Mouse (Mus musculus): Measurements from ENCODE around the gene Bad. TPM values are rescaled to one million over a fixed set of nuclear protein-coding genes. Genes with fewer than 3 reads are reported as not detected.
"Not testable (repeated sequence)": the region's sequence is repeated elsewhere in the genome, so short reads cannot be mapped to it uniquely, and the experiment has no call there.

Bad gene
- 72.8 and 83.4 TPM in 2 replicates for polyA plus RNA-seq (2012; rRNA removed)

DNA sequence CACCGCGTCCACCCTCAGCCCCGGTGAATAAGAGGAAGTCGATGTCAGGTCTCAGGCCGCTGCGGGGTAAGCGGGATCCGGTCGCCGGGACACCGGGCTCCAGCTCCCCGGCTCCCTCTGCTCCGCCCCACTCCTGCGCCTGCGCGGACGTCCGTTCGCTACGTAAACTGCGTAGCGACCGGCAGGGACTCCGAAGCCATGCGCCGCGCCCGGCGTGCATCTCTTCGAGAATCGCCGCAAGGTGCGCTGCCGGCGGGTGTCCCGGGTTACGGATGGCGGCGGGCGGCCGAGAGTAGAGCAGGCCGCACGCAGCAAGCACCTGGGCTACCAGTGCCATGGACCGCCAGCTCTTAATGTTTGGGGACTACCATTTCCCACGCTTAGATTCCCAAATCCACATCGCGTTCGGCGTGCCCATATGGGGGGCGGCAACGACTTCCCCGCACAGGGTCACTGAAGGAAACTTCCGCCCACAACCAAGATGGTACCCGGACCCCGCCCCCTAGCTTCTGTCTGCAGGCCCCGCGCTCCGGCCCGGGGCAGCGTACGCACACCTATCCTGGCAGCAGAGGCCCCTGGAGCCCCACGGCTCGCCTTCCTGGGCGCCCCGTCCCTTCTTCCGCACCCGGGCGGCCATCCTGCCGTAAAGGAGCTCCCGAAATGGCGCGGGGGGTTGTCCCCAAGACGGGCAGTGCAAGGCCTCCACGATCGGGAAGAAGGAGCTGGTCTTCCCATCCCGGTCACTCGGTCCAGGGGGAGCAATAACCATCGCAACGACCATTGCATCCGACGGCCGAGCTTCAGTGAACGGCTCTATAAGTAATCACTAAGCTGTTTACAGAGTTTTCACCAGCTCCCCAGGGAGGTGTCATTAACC lies at the start of gene Bad:
Bad (plus strand) TSS at position 490 of the 877 bp plus-strand sequence.
- peak; percentile 89; the same call in 1 of the 2 replicates for TF ChIP-seq POLR2A (IDR thresholded peaks at IDR 0.05; ENCODE audit: borderline replicate concordance, extremely low read depth, insufficient read depth, insufficient read length, poor library complexity, severe bottlenecking)
- TF ChIP-seq CTCF (IDR thresholded peaks at IDR 0.05; ENCODE audit: borderline replicate concordance, extremely low read depth, insufficient read depth, insufficient read length) = no peak
- peak; percentile 97 for DNase-seq (ENCODE audit: low read depth)

GRCm38 (mm10) chr19:6892512-6892911 lies 49.1 kb upstream of the Bad start:
- no peak for DNase-seq (ENCODE audit: low read depth)
- TF ChIP-seq CTCF (IDR thresholded peaks at IDR 0.05; ENCODE audit: borderline replicate concordance, extremely low read depth, insufficient read depth, insufficient read length) (no peak), POLR2A (IDR thresholded peaks at IDR 0.05; ENCODE audit: borderline replicate concordance, extremely low read depth, insufficient read depth, insufficient read length, poor library complexity, severe bottlenecking) (no peak)

DNA sequence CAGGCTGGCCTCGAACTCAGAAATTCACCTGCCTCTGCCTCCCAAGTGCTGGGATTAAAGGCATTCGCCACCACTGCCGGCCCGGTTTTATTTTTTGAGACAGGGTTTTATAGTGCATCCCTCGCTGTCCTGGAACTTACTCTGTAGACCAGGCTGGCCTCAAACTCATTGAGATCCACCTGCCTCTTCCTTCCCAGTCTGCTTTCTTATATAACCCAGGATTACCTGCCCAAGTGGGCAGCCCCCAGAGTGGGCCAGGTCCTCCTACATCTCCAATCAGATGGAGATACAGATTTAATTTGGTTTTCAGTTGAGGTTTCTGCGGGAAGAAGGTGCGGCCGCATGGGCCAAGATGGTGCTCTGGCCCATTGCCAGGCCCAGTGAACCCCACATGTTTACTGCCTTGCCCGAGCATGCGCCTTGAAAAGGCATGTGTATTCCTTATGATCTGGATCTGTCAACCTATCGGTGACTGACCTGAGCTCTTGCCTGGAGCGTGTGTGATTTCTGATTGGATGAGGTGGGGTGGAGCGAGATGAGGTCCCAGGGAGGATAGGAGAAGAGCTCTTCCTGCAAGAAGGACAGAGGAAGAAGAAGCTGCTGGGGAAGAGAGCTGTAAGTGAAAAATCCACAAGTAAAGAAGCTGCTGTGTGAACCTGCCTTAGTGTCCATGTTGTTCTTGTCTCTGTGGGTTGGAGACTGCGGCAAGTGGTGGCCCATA lies 47.8 kb upstream of the Bad start:
- no peak for TF ChIP-seq CTCF (IDR thresholded peaks at IDR 0.05; ENCODE audit: borderline replicate concordance, extremely low read depth, insufficient read depth, insufficient read length)
- TF ChIP-seq POLR2A (IDR thresholded peaks at IDR 0.05; ENCODE audit: borderline replicate concordance, extremely low read depth, insufficient read depth, insufficient read length, poor library complexity, severe bottlenecking) = no peak
- DNase-seq (ENCODE audit: low read depth) = no peak

DNA sequence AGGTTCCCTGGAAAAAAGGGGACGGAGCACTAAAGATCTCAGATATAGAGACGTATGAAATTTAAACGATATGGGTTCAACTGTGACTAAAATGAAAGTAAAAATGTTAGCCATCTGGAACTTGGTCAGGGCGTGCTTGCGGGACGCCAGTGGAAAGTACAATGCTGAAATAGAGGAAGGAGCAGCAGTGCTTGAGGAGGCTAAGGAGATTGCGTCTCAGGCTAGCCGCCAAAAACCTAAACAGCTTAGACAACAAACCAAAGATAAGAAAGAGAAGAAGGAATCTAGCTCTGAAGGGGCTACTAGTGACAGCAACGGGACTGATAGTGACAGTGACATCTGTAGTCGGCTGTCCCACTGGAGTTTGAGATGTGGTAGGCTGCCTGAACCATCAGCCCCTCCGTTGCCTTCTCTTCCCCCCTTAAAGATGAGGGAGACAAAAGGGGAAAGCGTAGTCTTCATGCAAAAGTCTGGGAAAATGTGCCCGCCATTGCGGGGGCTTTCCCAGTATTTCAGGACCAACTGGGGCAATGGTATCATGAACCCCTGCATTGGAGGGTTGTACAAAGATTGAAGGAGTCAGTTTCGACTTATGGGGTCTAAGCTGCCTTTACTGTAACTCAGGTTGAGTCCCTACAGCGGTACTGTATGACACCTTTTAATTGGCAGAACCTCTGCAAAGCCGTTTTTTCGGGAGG lies 45.9 kb upstream of the Bad start:
- not testable (repeated sequence) for DNase-seq (ENCODE audit: low read depth)

GRCm38 (mm10) chr19:6899641-6900040 lies 42.0 kb upstream of the Bad start:
- no peak for DNase-seq (ENCODE audit: low read depth)
- no peak for TF ChIP-seq POLR2A (IDR thresholded peaks at IDR 0.05; ENCODE audit: borderline replicate concordance, extremely low read depth, insufficient read depth, insufficient read length, poor library complexity, severe bottlenecking)

DNA sequence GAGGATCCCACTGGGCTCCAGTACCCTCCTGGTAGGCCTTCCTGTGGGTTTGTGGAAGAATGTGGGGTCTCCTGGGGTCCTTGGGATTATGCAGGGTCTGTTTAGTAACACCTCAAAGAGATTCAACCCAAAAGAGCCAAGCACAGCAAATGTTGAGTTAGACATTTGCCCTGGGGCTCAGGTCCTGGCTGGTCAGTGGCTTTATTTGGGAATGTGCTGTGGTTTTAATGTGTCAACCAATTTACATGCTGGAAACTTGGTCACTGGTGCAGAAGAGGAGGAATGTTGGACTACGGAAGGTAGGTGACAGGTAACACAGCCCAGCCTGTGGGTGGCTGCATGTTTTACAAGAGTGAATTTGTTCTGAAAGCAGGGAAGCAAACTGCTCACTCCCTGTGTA lies 38.6 kb upstream of the Bad start:
- TF ChIP-seq POLR2A (IDR thresholded peaks at IDR 0.05; ENCODE audit: borderline replicate concordance, extremely low read depth, insufficient read depth, insufficient read length, poor library complexity, severe bottlenecking) (no peak), CTCF (IDR thresholded peaks at IDR 0.05; ENCODE audit: borderline replicate concordance, extremely low read depth, insufficient read depth, insufficient read length) (no peak)
- DNase-seq (ENCODE audit: low read depth) = no peak

GRCm38 (mm10) chr19:6904846-6905245 lies 36.8 kb upstream of the Bad start:
- DNase-seq (ENCODE audit: low read depth) = no peak
- TF ChIP-seq POLR2A (IDR thresholded peaks at IDR 0.05; ENCODE audit: borderline replicate concordance, extremely low read depth, insufficient read depth, insufficient read length, poor library complexity, severe bottlenecking) (no peak), CTCF (IDR thresholded peaks at IDR 0.05; ENCODE audit: borderline replicate concordance, extremely low read depth, insufficient read depth, insufficient read length) (no peak)

- no peak for DNase-seq (ENCODE audit: low read depth)
- TF ChIP-seq CTCF (IDR thresholded peaks at IDR 0.05; ENCODE audit: borderline replicate concordance, extremely low read depth, insufficient read depth, insufficient read length) (no peak), POLR2A (IDR thresholded peaks at IDR 0.05; ENCODE audit: borderline replicate concordance, extremely low read depth, insufficient read depth, insufficient read length, poor library complexity, severe bottlenecking) (no peak)
Measured at GRCm38 (mm10) chr19:6905498-6906159, 36.0 kb upstream of the Bad start.

GRCm38 (mm10) chr19:6906199-6906598 lies 35.5 kb upstream of the Bad start:
- no peak for DNase-seq (ENCODE audit: low read depth)
- no peak for TF ChIP-seq CTCF (IDR thresholded peaks at IDR 0.05; ENCODE audit: borderline replicate concordance, extremely low read depth, insufficient read depth, insufficient read length)
- no peak for TF ChIP-seq POLR2A (IDR thresholded peaks at IDR 0.05; ENCODE audit: borderline replicate concordance, extremely low read depth, insufficient read depth, insufficient read length, poor library complexity, severe bottlenecking)

- TF ChIP-seq CTCF (IDR thresholded peaks at IDR 0.05; ENCODE audit: borderline replicate concordance, extremely low read depth, insufficient read depth, insufficient read length) = no peak
- TF ChIP-seq POLR2A (IDR thresholded peaks at IDR 0.05; ENCODE audit: borderline replicate concordance, extremely low read depth, insufficient read depth, insufficient read length, poor library complexity, severe bottlenecking) = no peak
- DNase-seq (ENCODE audit: low read depth) = no peak
Measured at GRCm38 (mm10) chr19:6907094-6907493, 34.6 kb upstream of the Bad start.

Measured in brain, embryonic 14.5 days (tissue).